Mouse (Mus musculus): ENCODE measurements at regions not wholly inside any gene's neighbourhood (a gene's known extent, or its start where the extent isn't known, plus 50 kb on each side); places are given as distances from the start of the nearest gene placed in this dataset.
A peak's percentile ranks its signal among the peaks of the same experiment; 100 is the strongest.

DNA sequence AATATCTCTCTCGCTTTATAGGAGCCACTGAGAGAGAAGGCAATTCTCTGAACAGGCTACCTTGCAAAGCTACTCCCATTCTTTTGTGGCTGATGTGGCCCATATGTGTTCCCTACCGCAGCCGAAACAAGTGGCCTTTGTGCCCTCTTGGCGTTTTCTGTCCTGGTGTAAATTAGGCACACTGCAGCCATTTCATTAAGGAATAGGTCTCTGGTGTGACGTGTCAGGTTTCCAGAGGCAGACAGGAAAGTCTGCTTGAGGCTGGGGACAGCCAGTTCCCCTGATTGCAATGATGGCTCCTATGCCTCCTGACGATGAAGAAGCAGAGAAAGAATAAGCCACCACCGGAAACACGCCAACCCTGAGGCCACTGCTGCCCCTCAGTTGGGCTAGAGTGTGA is 59.3 kb upstream of the Bcor start:
- no peak for ATAC-seq (replicated peaks; ENCODE audit: insufficient number of reproducible peaks, low FRiP score, low TSS enrichment, poor library complexity, severe bottlenecking)

DNA sequence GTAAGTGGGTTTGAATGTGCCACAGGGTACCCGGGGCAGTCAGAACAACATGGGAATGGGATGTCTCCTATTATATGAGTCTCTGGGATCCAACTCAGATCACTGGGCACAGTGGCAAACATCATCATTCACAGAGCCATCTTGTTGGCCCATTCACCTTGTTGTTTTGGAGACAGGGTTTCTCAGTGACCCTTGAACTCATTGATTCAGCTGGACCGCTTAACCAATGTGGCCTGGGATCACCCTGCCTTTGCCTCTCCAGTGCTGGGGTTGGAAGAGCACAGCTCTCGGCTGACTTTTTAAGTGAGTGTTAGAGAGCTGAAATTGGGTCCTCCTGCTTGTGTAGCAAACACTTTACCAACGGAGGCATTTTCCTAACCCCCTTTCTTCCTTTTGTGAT is 64.2 kb upstream of the Bcor start:
- no peak for ATAC-seq (replicated peaks; ENCODE audit: insufficient number of reproducible peaks, low FRiP score, low TSS enrichment, poor library complexity, severe bottlenecking)

DNA sequence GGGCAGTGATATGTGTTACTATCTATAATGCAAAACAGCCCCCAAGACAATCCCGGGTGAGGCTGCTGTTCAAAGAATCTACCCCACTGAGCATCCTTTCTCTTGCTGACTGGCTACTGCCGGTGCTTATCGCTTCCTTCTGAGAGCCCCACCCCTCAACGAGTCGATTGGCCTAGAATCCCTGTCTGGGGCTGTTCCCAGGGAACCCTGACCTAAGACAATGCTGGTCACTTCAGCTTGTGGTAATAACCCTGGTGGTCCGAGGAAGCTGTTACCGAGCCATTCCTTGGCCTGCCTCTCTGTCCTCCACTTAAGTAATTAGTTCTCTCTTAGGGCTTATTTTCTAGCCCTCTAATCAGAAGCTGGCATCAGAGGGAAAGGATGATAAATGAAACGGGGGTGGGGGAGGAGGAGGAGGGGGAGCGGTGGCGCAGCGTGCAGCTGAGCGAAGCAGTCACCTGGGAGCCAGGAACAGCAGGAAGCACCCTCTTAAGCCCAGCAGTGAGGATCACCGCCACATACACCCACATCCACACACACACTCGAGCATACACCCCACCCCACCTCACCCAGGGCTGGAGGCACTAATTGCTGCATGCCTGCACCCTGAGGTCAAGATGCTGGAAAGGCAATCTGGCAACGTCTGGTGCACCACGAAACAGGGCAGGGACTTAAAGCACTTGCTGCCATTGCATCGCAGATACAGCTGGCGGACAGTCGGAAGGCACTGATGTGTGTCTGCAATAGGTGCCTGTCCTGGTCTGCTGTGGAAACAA is 65.1 kb upstream of the Bcor start:
- no peak for ATAC-seq (replicated peaks; ENCODE audit: insufficient number of reproducible peaks, low FRiP score, low TSS enrichment, poor library complexity, severe bottlenecking)

DNA sequence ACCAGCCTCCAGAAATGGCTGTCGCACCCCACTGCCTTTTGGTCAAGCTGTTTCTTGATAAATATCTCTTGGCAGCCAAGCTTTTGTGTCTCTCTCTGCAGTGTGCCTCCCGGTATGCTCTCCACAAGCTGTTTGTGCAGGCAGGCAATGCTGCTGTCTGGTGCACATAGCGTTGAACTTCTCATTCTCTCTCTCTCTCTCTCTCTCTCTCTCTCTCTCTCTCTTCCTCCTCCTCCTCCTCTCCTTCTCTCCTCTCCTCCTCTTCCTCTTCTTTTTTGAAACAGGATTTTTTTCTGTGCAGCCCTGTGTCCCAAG is 65.7 kb upstream of the Bcor start:
- no peak for ATAC-seq (replicated peaks; ENCODE audit: insufficient number of reproducible peaks, low FRiP score, low TSS enrichment, poor library complexity, severe bottlenecking)

DNA sequence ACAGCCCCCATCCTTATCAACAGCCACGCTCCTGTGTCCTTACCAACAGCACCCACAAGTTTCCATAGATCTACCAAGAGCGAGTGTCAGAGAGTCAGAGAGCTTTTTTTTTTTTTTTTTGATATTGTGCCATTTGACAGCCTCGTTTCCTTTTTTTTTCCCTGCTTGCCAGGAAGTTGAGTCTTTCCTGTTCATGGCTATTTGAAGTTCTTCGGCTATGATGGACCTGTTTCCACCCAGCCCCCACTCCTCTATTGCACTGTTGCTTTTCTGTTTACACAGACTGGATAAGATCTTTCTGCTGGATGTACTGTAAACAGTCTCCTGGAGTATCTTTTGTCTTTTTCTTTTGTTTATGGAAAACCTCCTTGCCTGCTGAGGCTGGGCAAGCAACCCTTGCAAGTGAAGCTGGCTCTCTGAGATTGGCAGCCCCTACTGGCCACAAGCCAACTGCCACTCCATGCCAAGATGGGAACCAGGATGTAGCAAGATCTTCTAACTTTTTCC is 80.4 kb upstream of the Bcor start:
- no peak for ATAC-seq (replicated peaks; ENCODE audit: insufficient number of reproducible peaks, low FRiP score, low TSS enrichment, poor library complexity, severe bottlenecking)

DNA sequence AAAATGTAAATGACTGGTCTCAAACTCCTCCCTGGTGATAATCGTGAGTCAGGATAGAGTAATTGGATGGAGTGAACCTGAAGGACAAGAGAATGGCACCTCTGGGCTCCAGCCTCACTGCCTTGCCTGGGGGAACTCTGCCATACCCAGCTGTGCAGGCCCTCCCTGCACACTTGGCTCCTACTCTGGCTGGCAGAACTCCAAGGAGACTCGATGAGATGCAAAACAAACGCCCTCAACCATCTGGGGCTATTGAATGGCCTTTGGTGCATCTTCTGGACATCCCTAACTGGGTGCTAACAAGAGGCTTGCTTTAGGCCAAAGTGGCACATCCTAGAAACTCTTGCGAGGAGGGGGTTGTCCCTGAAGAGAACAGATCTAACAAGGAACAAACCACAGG is 81.6 kb upstream of the Bcor start:
- ATAC-seq (replicated peaks; ENCODE audit: insufficient number of reproducible peaks, low FRiP score, low TSS enrichment, poor library complexity, severe bottlenecking): no peak

DNA sequence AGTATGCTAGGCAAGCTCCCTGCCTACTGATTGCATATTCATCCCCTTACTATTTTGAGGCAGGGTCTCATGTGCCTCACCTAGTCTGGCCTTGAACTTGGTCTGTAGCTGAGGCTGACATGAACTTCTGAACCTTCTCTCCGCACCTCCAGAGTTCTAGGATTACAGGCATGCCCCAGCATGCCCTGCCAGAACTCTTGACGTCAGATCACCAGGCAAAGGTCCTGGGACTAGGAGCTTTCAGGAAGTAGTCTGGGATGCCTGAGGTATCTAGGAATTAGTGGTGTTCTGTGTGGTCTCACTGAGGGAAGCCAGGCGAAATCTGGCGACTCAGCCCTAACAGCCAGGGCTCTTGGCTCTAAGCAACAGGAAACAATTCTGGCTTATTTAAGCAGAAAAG is 88.9 kb upstream of the Bcor start:
- ATAC-seq (replicated peaks; ENCODE audit: insufficient number of reproducible peaks, low FRiP score, low TSS enrichment, poor library complexity, severe bottlenecking): no peak

DNA sequence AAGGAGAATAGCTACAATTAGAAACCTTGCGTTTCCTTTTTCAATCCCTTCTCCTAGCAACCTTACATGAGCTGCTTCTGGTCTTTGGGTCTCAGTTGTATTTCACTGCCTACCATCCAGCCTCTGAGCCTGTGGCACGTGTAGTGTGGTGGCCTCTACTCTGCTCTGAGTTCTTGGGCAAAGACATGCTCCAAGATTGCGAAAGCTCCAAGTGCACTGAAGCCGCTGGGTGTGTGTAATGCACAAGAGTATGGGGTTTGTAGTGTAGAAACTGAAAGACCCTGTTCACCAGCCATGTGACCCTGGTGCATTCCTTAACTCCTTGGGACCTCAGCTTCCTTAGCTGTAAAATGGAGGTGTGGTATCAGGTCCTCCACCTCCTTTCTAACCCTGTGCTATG is 89.8 kb upstream of the Bcor start:
- 0 out of 2 replicates have a peak, but pooled peaks have one; percentile 23 for ATAC-seq (replicated peaks; ENCODE audit: insufficient number of reproducible peaks, low FRiP score, low TSS enrichment, poor library complexity, severe bottlenecking)

DNA sequence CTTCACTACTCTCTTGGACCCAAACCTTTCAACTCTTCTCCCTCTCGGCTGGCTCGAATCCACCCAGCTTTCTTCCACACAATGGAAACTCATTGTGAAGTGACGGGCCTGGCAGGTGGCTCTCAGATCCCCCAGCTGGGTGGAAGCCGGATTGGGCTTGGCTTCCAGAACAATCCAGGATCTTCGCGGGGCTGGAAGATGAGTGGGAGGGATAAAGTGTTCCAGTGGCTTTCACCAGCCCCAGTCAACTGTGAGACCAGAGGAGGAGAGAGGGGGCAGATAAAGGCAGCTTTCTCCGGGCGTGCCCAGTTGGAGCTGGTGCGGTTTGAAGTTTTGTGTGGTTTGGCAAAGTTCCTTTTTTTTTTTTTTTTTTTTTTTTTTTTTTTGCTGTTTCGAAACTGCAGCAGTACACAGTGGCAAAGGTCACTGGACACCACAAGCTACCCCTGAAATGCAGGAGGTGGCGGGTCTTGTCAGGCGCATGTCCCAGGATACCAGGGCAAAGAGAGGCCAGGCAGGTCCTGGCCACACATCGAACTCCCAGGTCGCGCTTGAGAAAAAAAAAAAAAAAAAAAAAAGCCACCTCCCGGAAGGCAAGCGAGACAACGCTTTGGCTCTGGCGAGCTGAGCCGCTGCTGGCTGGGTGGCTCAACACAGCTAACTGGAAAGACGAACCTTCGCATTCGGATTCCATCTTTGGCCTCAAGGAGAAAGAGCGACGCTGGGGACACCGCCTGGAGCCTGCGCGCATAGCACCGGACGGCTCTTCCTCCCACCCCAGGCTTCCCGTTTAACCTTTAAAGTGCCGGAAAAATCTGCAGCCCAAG is 91.9 kb upstream of the Bcor start:
- ATAC-seq (replicated peaks; ENCODE audit: insufficient number of reproducible peaks, low FRiP score, low TSS enrichment, poor library complexity, severe bottlenecking): peak; percentile 90

DNA sequence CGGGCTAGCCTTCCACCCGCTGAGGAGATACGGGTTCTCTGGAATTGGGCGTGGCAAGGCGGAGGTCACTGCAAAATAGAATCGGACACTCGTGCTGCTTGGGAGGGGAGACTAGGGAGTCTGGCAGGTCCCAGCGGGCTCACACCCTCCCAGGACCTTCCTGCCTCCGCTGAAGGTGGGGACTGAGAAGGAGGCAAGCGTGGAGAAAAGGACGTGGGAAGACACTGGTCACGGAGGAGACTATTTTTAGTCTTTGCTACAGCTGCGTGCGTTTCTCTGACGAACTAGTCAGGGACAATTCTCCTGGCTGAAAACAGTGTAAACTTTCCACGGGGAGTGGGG is 92.5 kb upstream of the Bcor start:
- ATAC-seq (replicated peaks; ENCODE audit: insufficient number of reproducible peaks, low FRiP score, low TSS enrichment, poor library complexity, severe bottlenecking): no peak

DNA sequence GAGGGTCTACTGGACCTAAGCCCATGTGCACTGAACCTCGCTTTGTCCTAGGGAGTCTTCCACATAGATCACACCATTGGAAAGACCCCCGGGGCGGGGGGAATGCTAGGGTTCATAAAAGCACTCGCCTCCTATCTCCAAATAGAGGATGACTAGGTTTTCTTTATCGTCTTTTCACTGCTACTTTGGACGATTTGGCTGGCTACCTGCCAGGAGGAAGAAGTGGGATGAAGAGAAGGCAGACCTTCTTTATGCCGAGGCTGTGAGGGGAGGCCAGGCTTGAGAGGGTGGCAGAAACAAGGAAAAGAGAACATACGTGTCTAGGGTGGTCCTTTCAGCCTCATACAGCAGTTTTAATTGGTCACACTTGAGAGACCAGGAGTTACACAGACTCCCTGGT is 96.6 kb upstream of the Bcor start:
- no peak for ATAC-seq (replicated peaks; ENCODE audit: insufficient number of reproducible peaks, low FRiP score, low TSS enrichment, poor library complexity, severe bottlenecking)

DNA sequence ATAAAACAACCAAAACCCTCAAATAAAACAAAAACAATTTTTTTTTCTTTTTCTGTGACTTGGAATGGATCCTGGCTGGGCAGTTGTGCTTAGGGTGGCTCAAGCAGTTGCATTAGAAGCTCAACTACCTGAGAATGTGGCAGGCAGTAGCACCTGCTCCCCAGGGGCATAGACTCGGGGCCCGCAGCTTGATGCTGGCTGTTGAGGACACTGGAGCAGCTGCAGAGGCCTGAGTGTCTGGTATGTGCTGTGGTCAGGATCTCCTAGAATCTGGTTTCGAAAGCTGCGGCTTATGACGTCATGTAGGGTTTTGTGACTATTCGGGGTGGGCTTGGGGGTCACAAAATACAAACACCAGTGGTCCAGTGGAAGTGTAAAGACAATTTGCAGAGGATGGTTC is 103.7 kb upstream of the Bcor start:
- ATAC-seq (replicated peaks; ENCODE audit: insufficient number of reproducible peaks, low FRiP score, low TSS enrichment, poor library complexity, severe bottlenecking): no peak

DNA sequence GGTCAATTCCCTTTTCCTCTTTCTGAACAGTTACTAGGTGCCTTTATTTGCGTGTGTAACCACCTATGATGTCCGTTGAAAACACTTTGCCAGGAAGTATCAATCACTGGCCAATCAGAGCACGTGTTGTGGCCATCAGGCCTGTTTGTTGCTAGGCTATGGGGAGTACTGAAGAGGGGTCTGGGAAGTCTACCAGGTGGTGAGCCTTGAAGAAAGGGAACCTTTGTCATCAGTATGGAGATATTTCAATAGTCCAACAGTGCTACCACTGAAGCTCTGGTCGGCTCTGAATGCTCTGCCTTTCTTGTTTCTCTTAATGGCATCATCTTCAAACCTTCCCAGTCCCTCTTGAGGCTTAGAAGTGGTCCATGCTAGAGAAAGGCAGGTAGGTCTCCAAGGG is 124.6 kb upstream of the Bcor start:
- no peak for ATAC-seq (replicated peaks; ENCODE audit: insufficient number of reproducible peaks, low FRiP score, low TSS enrichment, poor library complexity, severe bottlenecking)

DNA sequence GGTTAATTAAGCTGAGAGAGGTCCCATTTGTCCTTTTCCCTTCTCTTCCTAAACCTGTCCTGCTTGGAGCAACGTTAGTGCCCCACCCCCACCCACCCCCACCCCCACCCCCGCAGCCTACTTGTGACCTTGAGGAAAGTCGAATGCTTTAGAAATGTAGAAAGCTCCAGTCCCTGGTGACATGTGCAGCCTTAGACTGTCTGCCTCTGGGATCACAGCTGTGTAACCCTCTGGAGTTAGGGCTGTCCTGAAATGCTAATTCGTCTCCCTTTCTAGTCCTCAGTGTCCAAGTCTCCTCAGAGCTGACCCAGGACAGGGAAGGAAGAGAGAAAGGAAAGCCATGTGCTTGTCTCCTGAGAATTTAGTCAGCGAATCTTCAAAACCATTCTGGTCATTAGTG is 125.0 kb upstream of the Bcor start:
- ATAC-seq (replicated peaks; ENCODE audit: insufficient number of reproducible peaks, low FRiP score, low TSS enrichment, poor library complexity, severe bottlenecking): no peak

DNA sequence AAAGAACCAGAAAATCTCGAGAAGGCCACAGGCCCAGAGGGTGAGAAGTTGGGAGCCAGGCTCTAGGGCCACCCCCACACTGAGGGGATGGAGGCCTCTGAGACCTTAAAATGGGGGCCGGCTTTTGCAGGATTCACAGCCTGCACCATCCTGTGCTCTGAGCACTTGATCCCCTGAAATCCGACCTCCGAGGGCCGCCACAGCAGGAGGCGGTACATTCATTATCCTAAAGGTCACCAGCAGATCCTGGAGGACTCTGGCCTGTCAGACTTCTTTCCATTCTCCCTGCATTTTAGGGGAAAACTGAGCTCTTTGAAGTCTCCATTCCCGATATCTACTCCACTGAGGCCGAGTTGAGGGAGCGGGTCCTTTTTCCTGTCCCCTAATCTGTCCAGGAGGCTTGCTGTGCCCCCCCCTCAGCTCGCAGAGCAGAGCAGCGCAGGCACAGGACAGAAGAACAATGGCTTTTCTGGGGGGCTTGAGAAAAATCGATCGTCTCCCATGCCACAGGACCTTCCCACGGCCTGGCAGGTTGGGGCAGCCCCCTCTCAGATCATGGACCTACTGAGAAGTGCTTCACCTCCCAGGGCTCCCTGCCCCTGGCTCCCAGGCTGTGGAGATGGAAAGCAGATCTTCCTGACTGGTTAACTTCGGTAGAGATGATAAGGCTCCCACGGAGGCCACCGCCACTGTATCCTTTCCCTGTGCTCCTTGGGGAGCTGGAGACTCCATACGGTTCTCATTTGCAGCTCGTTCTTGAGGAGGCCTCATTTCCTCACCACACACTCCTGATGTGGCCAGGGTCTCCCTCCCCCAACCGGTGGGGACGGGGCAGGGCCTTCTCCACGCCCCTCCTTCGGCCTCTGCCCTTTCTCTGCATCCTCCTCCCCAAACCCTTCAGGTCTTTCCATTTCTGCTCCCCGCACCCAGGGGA is 126.1 kb upstream of the Bcor start:
- no peak for ATAC-seq (replicated peaks; ENCODE audit: insufficient number of reproducible peaks, low FRiP score, low TSS enrichment, poor library complexity, severe bottlenecking)

DNA sequence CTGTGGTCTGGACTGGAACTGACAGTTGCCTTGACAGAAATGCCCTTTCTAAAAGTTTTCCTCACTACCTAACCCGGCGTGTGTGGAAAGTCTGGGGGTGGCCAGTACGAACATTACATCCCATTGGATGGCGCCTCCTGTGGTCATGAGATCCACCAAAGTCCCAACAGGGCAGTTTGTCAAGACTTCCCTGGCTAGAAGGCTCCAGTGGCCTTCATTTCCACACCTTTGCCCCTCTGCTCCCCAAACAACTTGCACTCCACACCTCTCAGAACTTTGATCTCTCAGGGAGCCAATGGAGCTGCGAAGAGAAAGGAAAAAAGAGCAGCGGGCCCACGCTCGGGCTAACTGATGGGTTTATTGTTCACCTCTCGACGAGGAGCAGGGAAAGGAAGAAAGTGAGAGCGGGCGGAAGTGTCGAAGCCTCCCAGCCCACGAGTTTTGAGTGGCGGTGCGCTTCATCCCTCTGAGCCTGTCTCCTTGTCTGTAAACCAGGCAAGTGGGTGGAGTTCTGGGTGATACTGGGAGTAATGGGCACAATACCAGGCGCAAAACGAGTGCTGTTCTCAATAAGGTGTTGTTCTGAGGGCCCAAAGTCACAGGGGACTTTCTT is 126.9 kb upstream of the Bcor start:
- no peak for ATAC-seq (replicated peaks; ENCODE audit: insufficient number of reproducible peaks, low FRiP score, low TSS enrichment, poor library complexity, severe bottlenecking)

DNA sequence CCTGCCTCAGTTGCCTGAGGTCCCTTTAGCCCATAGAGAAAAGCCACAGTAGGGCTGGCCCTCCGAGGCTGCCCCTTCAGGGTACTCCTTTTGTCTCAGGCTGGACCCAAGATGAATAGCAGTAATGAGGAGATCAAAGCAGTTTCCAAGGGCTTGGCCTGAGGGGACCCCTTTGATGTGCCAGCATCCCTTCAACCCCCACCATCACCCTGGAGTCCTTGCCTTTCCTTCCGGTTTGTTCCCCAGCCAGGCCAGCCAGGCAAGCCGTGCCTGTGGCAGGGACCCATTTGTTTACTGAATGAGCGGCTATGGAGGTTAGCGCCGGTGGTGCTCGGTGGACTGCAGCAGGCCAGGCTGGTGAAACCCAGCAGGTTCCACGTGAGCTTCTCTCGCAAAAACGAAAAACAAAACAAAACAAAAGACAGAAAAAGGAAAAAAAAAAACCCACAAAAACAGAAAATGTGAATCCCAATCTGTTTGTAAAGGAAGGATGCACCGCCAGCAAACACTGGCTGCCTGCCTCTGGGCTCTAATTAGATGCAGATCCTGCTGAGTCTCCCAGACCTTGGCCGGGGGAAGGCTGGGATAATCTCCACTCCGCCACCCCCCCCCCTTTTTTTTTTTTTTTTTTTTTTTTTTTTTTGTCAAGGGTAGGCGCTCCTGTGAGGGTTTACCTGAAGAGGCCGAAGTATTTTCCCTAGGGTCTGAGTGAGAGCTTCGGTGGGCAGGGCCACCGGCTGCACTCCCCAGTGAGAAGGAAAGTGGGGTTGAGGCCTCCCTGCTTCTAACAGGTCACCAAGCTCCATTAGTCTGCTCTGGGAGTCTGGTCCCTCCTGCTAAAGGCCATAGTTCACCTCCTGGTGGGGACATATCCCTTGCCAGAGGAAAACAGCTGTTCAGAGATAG is 127.8 kb upstream of the Bcor start:
- no peak for ATAC-seq (replicated peaks; ENCODE audit: insufficient number of reproducible peaks, low FRiP score, low TSS enrichment, poor library complexity, severe bottlenecking)

DNA sequence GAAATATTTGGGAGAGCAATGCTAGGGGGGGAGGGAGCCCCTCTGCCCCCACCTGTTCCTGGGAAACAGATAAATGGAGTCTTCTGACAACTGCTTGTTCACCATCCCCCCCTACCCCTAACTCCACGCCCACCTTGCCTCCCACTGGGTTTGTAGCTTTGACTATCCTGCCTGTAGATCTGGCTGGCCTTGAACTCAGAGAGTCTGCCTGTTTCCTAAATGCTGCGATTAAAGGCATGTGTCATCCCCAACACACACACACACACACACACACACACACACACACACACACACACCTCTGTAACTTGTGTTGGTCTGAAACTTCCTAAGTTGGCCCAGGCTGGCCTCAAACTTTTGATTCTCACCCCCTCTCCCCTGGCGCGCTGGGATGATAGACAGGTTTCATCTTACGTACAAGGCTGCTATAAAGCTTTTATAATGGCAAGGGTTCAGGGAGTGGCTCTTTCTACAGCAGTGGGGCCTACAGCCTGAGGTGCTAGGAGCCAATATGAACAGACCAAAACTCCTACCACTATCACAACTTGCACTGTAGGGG is 128.5 kb upstream of the Bcor start:
- no peak for ATAC-seq (replicated peaks; ENCODE audit: insufficient number of reproducible peaks, low FRiP score, low TSS enrichment, poor library complexity, severe bottlenecking)

All from monocyte, adult 5-6 weeks (primary cell).